Mouse (Mus musculus) heart, adult 2 months (tissue): ENCODE measurements at regions not wholly inside any gene's neighbourhood (a gene's known extent, or its start where the extent isn't known, plus 50 kb on each side); places are given as distances from the start of the nearest gene placed in this dataset.

ENCODE experiments used
- CTCF ChIP-seq: fragments of 200-600 bp; IDR thresholded peaks from 2 replicates; pipeline ENCODE4 v1.8.1; 2022; ENCODE audit warnings: antibody characterized with exemption, mild to moderate bottlenecking, moderate library complexity
- EP300 ChIP-seq: fragments of 200-500 bp; IDR thresholded peaks from 2 replicates; pipeline ENCODE4 v1.6.1; 2011; ENCODE audit warnings: low read depth, low read length, control low read depth; ENCODE audit not compliant: insufficient read depth

- TF ChIP-seq EP300 (no peak), CTCF (no peak)
Observed at GRCm38 (mm10) chr1:76373931-76374330, 827.9 kb downstream of the Slc4a3 start.
